Mouse (Mus musculus): Measurements from ENCODE around the gene Sun3. TPM values are rescaled to one million over a fixed set of nuclear protein-coding genes. Genes with fewer than 3 reads are reported as not detected.

The Sun3 gene
- total RNA-seq, 4 experiments from 2014 or later = not detected

DNA sequence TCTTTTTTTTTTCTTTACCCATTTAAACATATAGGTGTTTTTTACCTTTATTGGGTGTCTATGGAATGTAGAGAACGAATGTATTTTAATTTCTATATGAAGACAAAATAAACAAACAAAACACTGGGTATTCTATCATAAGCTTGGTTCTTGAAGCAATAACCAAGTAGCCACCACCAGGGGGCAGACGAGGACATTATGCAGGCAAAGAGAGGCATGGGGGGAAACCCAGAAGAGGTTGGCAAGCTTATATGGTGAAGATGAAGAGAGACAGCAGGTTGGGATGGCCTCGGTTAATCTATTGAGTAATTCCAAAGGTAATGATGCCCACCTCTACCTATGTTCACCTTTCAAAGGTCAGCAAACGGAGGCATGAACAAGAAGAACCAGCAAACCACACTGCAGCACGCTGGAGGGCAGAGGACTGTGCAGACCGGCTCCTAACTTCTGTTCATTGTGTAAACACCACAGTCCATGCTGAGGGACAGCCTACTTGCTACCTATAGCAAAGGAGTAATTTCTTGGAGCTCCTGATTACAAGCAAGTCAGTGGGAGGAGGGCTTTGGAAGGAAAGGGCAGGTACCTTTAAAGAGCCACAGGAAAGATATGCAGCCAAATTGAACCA is 65.4 kb downstream of the Sun3 start:
- peak; percentile 32 for DNase-seq

DNA sequence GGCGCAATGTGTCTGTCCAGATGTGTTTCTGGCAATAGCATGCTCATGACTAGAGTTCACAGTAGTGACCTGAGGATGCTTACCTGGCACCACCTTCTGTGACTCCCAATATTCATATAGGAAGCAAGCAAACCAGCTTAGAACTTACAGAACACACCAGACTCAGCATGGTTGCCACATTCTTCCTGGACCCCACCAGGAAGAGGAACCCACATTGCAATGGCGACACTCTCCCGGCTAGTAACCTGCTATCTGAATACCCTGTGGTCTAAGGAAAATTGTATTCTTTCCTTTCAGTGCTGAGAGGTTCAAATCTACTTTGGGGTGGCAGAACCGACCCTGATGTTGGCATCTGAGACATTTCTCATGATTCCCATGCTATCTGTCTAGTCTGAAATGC is 70.6 kb downstream of the Sun3 start:
- DNase-seq = no peak

DNA sequence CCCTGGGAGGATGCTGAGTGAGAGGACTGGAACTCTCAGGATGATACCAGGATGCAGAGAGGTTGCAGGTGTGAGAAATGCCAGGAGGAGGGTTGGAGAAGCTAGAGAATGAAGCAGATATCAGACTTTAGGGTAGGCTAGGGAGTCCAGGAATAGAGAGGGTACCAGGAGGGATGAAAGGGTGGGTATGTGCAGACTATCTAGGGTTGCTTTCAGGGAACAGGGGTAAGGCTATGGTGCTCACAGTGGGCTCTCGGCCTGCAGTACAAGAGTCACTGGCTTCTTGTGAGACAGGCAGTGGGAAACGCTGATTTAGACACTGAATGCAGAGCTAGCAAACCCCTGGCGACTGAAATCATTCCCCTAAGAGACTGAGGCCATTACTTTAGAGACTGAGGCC is 75.6 kb downstream of the Sun3 start, which contains the start of gene Pkd1l1:
Gene Pkd1l1, minus strand, starts transcription at position 101 of the 400 bp plus-strand sequence.
- DNase-seq = no peak

DNA sequence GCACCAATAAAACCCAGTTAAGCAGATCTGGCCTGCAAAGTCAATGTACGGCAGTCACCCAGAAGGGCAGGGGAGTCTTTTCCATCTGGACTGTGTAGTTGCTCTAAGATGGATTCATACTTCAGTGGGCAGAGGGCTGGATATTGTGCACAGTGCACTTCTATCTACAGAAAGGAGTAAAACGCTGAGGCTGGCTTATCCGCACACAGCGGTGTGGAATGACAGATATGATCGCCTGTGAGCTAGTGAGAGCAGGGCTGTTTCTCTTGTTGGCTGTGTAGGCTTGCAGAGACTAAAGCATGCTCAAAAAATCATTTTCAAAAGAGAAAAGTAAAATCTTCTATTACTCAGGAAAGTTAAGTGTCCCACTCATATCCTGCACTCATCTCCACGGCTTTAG is 76.7 kb downstream of the Sun3 start:
- no peak for DNase-seq

DNA sequence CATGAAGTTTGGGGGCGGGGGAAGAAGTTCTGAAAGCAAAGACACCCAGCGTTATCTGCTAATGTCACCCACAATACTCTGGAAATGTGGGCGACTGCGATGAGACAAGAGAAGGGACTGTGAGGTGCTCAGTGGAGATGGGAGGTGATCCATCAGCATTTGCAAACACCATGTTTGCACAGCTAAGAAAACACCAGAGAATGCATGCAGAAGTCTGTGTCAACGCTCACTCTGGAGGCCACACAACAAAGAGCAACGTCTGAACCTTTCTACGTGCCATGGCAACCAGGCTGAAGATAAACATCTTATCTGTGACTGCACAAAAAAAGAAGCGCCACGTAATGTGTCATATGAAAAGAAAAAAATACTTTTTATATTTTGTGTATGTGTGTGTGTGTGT is 78.3 kb downstream of the Sun3 start:
- DNase-seq = no peak

DNA sequence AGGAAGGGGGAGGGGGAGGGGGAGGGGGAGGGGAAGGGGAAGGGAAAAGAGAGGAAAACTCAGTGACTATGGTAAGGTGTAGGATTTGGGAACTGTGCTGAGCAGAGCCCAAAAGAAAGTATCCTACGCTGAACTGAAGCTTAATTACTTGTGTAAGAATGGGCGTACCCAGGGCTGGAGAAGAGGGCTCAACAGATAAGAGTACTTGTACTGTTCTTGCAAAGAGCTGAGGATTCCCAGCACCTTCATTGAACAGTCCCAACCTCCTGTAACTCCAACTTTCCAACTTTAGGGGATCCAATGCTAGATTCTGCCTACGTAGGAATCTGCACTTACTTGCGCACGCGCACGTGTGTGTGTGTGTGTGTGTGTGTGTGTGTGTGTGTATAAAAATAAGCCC is 80.7 kb downstream of the Sun3 start:
- no peak for DNase-seq

Other genes starting within 250 kb of the Sun3 start
- gene Pkd1l1, start 75.7 kb downstream of the Sun3 start, total RNA-seq (2022) = under 1 TPM; 0.05 to 0.15 (median 0.11) TPM
- 10 to 100 TPM in 2 of 4 experiments, 1 to 10 TPM in 2; 8.7 to 13.8 (median 10.2) TPM for gene Hus1, start 37.8 kb downstream of the Sun3 start, total RNA-seq (2022)
- under 1 TPM; 0.11 to 0.52 (median 0.16) TPM for gene Gm11992, start 397 bp downstream of the Sun3 start, total RNA-seq (2022)
- 10 to 100 TPM in 1 of 4 experiments, 1 to 10 TPM in 3; 8.0 to 10.3 (median 9.1) TPM for gene Upp1, start 69.1 kb upstream of the Sun3 start, total RNA-seq (2022)
- under 1 TPM in 3 of 4 experiments, not detected in 1; 0.03 to 0.06 (median 0.03) TPM for gene Abca13, start 143.0 kb upstream of the Sun3 start, total RNA-seq (2022)

Measured in adrenal gland, adult 8-10 months (tissue).